Mouse (Mus musculus) brain, embryonic 14.5 days (tissue): ENCODE measurements around the gene Tmem53. TPM values are rescaled to one million over a fixed set of nuclear protein-coding genes. Genes with fewer than 3 reads are reported as not detected.

Experiments
- DNase-seq: peaks from one replicate; pipeline ENCODE4 v3.0.0-alpha.2; 2011; ENCODE audit warnings: low read depth
- CTCF ChIP-seq: fragments of 200-500 bp; IDR thresholded peaks from 2 replicates; pipeline ENCODE4 v1.5.1; 2012; ENCODE audit warnings: inconsistent platforms, mild to moderate bottlenecking, moderate library complexity, borderline replicate concordance; ENCODE audit not compliant: insufficient read depth, insufficient read length; ENCODE audit errors: extremely low read depth
- POLR2A ChIP-seq: fragments of 200-500 bp; IDR thresholded peaks from 2 replicates; pipeline ENCODE4 v1.6.1; 2012; ENCODE audit warnings: mild to moderate bottlenecking, inconsistent platforms, borderline replicate concordance; ENCODE audit not compliant: poor library complexity, insufficient read depth, insufficient read length, severe bottlenecking; ENCODE audit errors: extremely low read depth
- polyA plus RNA-seq: library from polyadenylated mRNA; depleted of rRNA; stranded (reverse); fragments of >200 nt; gene quantifications from 2 replicates; pipeline ENCODE4 v1.2.3, GENCODE M21; 2012

Gene Tmem53
- polyA plus RNA-seq, 1 experiment, result 6.2 TPM

GRCm38 (mm10) chr4:117224122-117224521 lies 27.6 kb upstream of the Tmem53 start:
- no peak for TF ChIP-seq CTCF
- no peak for DNase-seq

- TF ChIP-seq CTCF (no peak), POLR2A (no peak)
- DNase-seq, result no peak
Measured at GRCm38 (mm10) chr4:117225250-117225649, 26.5 kb upstream of the Tmem53 start.

- TF ChIP-seq CTCF (no peak), POLR2A (no peak)
- no peak for DNase-seq
Measured at GRCm38 (mm10) chr4:117229590-117229989, 22.2 kb upstream of the Tmem53 start.

GRCm38 (mm10) chr4:117230331-117230730 lies 21.4 kb upstream of the Tmem53 start:
- TF ChIP-seq POLR2A (no peak), CTCF (peak; percentile 51; the same call in 1 of the 2 replicates)
- no peak for DNase-seq

GRCm38 (mm10) chr4:117231208-117231607 lies 20.5 kb upstream of the Tmem53 start:
- no peak for DNase-seq
- no peak for TF ChIP-seq POLR2A
- TF ChIP-seq CTCF, result no peak

GRCm38 (mm10) chr4:117234166-117234741 lies 17.5 kb upstream of the Tmem53 start:
- peak; percentile 45 for DNase-seq
- no peak for TF ChIP-seq POLR2A
- no peak for TF ChIP-seq CTCF

GRCm38 (mm10) chr4:117235822-117236221 lies 15.9 kb upstream of the Tmem53 start:
- TF ChIP-seq CTCF, result no peak
- no peak for TF ChIP-seq POLR2A
- DNase-seq, result peak; percentile 64

- no peak for DNase-seq
- TF ChIP-seq CTCF, result no peak
- TF ChIP-seq POLR2A, result no peak
Measured at GRCm38 (mm10) chr4:117239153-117239552, 12.6 kb upstream of the Tmem53 start.

GRCm38 (mm10) chr4:117240867-117241266 lies 10.9 kb upstream of the Tmem53 start:
- TF ChIP-seq CTCF (no peak), POLR2A (no peak)
- peak; percentile 72 for DNase-seq

GRCm38 (mm10) chr4:117250982-117251381 lies 769 bp upstream of the Tmem53 start:
- no peak for DNase-seq
- TF ChIP-seq POLR2A (no peak), CTCF (no peak)

GRCm38 (mm10) chr4:117252351-117252750 lies 600 bp downstream of the Tmem53 start:
- DNase-seq, result no peak
- TF ChIP-seq CTCF, result no peak
- no peak for TF ChIP-seq POLR2A

- no peak for TF ChIP-seq CTCF
- TF ChIP-seq POLR2A, result no peak
- DNase-seq, result no peak
Measured at GRCm38 (mm10) chr4:117252755-117253154, 1.0 kb downstream of the Tmem53 start.

- DNase-seq, result no peak
- TF ChIP-seq CTCF (no peak), POLR2A (no peak)
Measured at GRCm38 (mm10) chr4:117253218-117254016, 1.7 kb downstream of the Tmem53 start.
